Mouse (Mus musculus) left cerebral cortex, postnatal 36 days (tissue): ENCODE measurements around the gene Col9a3. TPM values are rescaled to one million over a fixed set of nuclear protein-coding genes. Genes with fewer than 3 reads are reported as not detected.
A peak's percentile ranks its signal among the peaks of the same experiment; 100 is the strongest.

Experiments
- DNase-seq, 2 experiments: peaks; one replicate each; pipeline ENCODE4 v3.0.0; 2021 to 2022; ENCODE audit warnings: low spot score in 2 of 2, mixed read lengths in 1 of 2
- intact Hi-C: fragments of 180-260 bp; cut with DNase I; formaldehyde crosslinking; loops from one replicate; pipeline ENCODE4 v1.15.1; 2025
- total RNA-seq, 2 experiments: library from RNA; stranded (reverse); gene quantifications; 2 replicates each; pipeline ENCODE4 v1.2.3; 2021

The Col9a3 gene
- total RNA-seq, 2 experiments from 2014 or later: 8.2 to 9.2 TPM

DNA sequence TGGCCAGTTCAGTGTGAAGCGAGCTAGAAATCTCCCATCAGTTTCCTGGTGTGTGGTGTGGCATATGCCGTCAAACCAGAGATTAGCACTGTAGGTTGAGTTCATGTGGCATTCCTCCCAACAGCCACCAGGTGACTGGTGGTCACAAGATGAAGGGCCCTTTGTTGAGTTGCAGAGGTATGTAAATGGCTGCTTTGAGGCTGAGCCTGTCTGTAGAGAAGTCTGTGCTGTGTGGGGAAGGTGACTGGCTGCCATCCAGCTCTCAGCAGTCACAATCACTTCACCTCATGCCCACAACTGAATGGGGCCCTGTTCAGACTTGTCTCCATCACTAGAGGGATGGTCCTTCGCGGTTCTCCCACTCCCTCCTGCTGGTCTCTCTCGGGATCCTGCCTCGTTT is 7.2 kb downstream of the Col9a3 start:
- no peak for DNase-seq
- intact Hi-C loops: no loop called here

DNA sequence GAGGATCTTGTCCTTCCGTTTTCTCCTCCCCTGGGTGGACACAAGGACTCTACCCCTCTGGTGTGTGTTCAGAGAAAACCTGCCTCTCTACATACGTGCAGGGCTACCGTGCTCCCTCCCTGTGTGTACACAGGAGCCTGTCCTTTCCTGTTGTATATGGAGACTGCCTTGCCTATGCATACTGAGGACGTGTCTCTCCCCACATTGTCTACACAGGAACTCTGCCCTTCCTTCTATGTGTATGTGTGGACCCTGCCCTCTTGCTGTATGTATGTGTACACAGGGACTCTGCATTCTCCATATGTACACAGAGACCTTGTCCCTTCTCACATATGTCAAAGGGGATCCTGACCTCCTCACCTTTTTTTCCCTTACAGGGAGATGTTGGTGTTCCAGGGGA is 12.7 kb downstream of the Col9a3 start:
- no peak for DNase-seq
- intact Hi-C loops: no loop called here

DNA sequence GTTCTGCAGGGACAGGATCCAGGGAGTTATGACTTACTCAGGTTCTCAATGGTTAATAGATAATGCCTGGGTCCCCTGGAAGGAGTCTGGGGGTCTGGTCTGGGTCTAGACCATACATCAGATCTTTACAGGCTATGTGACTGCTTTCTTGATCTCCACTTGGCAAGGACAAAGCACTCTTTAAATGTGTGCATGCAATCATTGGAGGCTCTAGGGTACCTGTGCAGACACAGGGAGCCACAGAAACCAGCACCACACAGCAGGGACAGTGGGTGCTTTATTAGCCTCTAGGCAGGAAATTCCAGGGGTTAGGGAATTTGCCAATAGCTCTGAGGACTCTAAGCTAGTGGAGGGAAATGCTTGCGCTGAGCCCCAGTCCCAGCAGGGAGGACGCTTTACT is 14.3 kb downstream of the Col9a3 start:
- intact Hi-C loops: no loop called here
- DNase-seq: no peak

DNA sequence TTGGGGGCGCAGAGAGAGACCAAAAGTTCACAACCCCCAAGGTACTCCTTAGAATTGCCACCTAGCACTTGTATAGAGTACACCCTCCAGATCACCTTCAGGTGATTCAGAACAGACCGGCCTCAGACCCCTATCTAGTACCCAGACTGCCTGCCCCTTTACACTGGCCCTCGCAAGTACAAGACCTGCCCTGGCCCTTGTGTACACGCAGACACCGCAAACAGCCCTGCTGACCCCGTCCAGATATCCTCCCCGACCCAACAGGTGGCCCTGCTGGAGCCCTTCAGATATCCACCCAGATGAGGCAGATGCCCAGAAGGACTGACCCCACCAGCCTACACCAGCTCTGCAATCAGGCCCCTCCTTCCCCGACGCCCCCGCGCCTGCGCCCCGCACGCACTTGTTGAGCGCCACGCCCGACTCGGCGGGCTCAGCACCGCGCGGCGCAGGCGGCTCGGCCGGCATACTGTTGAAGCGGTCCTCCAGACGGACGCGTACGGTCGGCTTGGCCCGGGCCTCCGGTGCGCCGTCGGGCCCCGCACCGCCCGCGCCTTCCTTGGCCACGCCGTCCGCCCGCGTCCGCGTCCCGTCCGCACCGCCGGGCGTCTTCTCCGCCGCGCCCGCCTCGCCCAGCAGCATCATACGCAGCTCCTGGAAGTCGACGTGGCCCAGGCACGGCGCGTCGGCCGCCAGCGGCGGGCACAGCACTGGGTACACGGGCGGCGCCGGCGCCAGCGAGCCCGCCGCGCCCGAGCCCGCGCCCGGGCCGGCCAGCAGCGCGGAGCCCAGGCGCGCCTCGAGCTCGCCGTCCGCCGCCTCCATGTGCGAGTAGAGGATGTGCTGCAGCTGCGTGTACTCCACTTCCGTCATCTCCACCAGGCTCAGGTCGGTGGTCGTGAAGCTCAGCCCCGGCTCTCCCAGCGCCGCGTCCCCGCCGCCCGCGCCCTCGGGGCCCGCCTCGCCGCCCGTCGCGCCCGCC is 44.3 kb downstream of the Col9a3 start:
- intact Hi-C loops: no loop called here
- no peak for DNase-seq

DNA sequence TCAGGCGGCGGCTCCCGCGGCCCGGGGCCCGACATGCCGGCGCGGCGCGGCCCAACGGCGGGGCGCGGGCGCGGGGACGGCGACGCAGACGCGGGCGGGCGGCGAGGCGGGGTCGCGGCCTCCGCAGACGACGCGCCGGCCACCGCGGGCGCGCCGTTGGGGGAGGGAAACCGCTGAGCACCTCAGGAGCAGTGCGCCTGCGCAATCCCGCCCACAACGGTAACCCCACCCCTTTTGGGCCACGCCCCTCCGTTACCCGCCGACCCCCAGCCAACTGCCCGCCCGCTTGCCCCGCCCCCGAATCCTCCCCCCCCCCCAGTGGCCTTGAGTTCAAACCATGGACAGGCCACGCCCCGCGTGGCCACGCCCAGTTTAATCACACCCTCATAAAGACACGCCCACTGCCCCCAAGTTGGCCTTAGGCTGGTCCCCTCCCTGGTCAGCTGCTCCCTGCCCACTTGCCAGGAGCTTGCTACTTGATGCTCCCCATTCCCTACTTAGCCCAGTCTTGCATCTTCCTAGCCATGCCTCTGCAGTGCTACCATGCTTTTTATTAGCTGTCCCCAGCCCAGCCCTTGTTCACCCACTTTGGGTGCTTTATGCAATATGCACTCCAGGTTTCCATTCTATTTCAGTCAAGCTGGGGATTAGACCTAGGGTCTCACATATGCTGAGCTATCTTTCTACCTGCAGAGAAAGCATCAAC is 45.1 kb downstream of the Col9a3 start, which contains the start of gene Tcfl5:
TSS of gene Tcfl5 (minus strand) at position 154 of the 706 bp plus-strand sequence.
- intact Hi-C loops: no loop called here
- DNase-seq: no peak

DNA sequence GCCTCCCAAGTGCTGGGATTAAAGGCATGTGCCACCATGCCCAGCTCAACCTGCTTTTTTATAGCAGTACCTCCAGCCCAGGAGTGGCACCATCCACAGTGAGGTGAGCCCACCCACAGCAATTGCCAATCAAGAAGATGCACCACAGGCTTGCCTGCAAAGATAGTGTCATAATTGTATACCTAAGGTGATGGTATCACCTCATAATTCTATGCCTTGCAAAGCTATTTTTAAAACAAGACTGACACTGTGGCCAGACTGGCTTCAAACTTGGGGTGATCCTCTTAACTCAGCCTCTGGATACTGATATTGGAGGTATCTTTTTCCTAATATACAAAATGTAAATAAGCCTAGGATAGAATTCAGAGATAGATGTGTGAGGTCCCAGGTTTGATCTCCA is 46.0 kb downstream of the Col9a3 start:
- no peak for DNase-seq
- intact Hi-C loops: no loop called here

DNA sequence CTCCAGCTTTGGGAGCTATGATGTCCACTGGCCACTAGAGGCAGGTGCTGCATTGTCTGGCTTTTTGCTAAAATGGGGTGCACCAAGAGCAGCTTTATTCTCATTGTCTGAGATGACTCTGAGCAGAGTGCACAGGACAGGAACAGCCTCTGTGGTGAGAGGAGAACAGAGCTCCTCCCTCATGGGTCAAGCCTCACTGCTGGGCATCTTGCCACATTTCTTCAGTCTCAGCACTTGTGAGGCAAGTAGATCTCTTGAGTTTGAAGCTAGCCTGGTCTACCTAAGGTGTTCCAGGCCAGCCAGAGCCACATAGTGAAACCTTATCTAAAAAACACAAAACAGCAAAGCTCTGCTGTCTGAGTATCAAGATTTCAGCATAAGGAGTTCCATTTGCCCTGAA is 49.3 kb downstream of the Col9a3 start:
- DNase-seq: no peak
- intact Hi-C loops: no loop called here

DNA sequence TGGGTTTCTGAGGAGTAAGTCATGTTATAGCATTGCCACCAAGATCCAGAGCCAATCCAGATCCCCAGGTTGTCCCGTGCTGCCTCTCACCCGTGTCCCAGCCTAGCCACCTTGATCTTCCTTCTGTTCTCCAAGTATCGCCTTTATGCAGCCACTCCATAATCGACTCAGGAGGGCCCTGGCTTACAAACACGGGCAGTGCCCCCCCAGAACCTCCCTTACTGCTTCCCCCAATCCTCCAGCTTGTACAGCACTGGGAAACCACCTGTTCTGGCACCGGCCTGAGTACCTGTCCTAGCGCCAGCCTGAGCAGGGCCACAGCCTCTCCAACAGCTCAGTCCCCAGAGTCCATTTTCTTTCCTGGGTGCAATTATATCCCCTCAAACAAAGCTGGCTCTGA is 57.1 kb downstream of the Col9a3 start:
- intact Hi-C loops: loop anchor here (5.0 kb wide), 1 partner anchor 93 kb away; no protein-coding TSS in a partner anchor
- DNase-seq: no peak

DNA sequence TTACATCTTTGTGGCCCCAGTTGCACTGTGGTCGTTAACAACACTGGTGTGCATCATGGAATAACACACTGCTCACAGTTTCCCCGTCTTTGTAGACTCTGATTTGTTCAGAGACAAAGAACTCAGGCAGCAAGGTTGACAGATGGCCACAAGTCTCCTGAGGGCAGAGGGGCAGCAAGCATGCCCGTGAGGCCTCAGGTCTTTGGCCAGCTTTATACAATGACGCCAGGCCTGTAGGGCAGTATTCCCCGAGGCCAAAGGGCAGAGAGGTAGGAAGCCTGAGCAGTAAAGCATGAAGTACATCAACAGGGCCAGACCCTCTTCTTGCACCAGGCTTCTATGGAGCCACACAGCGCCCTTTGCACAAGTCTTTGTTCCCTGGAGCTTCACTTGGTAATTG is 57.6 kb downstream of the Col9a3 start:
- no peak for DNase-seq
- intact Hi-C loops: loop anchor here (5.0 kb wide), 1 partner anchor 92 kb away; no protein-coding TSS in a partner anchor

DNA sequence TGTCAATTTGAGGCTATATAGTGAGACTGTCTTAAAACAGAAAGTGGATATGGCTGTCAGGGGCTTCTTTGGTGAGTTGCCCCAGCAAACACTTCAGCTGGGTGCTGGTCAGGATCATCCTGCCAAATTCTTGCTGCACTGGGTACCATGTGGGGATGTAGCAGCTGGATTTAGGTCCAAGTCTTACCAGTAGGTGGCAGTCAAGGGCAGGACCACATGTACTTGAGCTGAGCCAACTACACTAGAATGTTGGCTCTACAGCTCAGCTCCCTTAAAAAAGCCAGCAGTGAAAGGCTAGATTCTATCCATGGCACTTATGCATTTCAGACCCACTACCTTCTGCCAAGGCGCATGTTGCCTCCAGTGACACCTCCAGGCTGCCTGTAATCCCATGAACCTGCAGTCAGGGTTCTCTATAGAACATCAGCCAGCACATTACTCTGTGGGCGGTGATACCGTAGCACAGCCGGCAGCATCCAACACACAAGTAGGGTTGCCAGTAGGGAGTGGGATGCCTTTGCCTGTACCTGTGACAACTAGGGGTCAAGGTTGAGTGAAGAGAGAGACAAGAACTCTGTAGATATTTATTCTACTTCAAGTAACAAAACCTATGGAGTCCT is 59.9 kb downstream of the Col9a3 start:
- peak; percentile 63 to 70 for DNase-seq
- intact Hi-C loops: loop anchor here (5.0 kb wide), 1 partner anchor 90 kb away; no protein-coding TSS in a partner anchor

DNA sequence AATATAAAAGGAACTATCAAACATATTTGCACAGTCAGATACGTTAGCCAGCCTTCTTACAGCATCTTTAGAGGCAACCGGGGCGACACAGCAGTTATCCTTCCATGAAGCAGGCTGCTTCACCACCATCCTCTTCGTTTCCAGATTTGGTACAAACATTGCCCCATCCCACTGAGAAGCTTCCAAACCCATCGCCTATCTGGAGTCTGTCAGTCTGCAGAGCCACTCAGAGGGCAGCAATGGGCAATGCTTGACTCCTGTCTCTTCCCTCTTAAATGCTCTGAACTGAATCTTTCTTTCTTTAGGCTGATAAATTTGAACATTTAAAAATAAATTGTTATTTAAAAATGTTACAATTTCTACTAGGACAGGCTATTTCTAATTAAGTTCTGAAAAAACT is 60.8 kb downstream of the Col9a3 start:
- intact Hi-C loops: loop anchor here (5.0 kb wide), 1 partner anchor 89 kb away; no protein-coding TSS in a partner anchor
- no peak for DNase-seq

DNA sequence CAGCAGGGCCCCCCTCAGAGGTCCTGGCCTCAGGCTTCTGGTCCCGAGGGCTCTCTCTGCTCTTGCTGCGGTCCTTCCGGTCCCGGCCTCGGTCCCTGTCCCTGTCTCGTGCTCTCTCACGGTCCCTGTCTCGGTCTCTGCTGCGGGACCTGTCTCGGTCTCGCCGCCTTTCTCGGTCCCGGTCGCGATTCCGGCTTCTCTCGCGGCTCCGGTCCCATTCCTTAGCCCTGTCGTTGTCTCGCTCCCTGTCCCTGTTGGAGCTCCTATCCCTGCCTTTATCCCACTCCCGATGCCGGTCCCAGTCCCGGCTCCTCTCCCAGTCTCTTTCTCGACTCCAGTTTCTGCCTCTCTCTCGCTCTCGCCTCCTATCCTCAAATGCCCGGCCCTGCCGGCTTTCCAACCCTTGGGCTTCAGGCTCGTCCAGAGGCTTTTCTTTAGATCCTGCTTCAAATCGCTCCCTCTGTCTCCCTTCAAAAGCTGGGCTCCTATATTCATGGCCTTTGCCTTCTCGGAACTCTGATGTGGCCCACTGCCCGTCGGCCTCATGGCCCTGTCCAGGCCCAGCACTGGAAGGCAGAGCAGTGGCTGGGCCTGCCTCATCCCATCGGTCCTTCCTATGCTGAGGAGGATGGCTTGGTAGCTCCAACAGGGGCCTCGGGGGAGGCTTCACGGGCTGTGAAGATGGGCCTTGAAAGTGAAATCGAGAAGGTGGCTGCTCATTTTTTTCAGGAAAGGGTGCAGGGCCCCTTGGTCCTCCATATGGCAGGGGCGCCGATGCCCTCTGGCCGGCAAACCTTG is 62.0 kb downstream of the Col9a3 start:
- DNase-seq: no peak
- intact Hi-C loops: loop anchor here (5.0 kb wide), 1 partner anchor 88 kb away; no protein-coding TSS in a partner anchor

DNA sequence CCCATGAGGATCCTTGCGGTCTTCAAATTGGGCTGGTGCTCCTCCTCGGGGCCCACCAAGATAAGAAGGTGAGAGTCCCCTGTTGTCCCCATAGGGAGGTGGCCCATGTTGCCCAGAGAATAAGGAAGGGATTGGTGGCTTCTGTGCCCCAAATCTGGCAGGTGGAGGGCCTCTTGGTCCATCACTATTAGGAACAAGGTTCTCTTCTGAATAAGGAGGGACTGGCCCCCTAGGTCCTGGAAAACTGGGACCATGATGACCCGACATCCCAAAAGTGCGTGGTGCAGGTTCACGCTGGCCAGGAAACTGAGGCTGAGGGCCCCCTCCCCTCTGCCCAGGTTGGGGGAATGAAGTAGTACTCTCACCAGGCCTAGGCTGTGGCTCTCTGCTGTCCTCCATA is 62.9 kb downstream of the Col9a3 start:
- no peak for DNase-seq
- intact Hi-C loops: no loop called here

DNA sequence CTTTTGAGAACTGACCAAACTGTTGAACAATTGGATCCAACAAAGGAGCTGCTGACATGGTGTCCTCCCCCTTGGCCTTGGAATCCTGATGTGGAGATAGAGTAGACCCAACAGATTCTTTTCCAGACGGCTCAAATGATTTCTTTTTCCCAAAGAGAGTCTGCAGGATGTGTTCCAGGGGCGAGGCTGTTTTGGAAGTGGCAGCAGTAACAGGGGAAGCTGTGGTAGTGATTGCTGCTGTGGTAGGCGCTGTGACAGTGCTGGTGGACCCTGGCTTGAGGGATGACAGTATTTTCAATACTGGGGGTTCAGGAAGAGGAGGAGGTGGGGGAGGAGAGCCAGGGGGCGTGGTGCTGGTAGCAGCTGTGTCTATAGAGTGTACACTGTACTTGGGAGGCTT is 64.4 kb downstream of the Col9a3 start:
- intact Hi-C loops: no loop called here
- no peak for DNase-seq

Other genes with a start within 250 kb of the Col9a3 start
- 1 to 10 TPM; 1.4 to 1.8 TPM for gene Slco4a1, start 141.5 kb upstream of the Col9a3 start, total RNA-seq
- 1 to 10 TPM; 6.9 to 7.4 TPM for gene Ntsr1, start 97.8 kb upstream of the Col9a3 start, total RNA-seq
- gene Mrgbp, start 16.5 kb upstream of the Col9a3 start, total RNA-seq: 10 to 100 TPM; 15.3 to 17.7 TPM
- gene Ogfr, start 8.5 kb upstream of the Col9a3 start, total RNA-seq: 10 to 100 TPM; 36.7 to 38.0 TPM
- gene Tcfl5, start 44.9 kb downstream of the Col9a3 start, total RNA-seq: 1 to 10 TPM in 1 of 2 experiments, under 1 TPM in 1; 0.81 to 1.0 TPM
- 10 to 100 TPM; 51.2 to 62.8 TPM for gene Dido1, start 112.2 kb downstream of the Col9a3 start, total RNA-seq
- 10 to 100 TPM; 63.1 to 63.3 TPM for gene Gid8, start 112.3 kb downstream of the Col9a3 start, total RNA-seq
- under 1 TPM; 0.27 to 0.39 TPM for gene Slc17a9, start 127.5 kb downstream of the Col9a3 start, total RNA-seq
- under 1 TPM in 1 of 2 experiments, not detected in 1; 0.17 TPM for gene Bhlhe23, start 179.1 kb downstream of the Col9a3 start, total RNA-seq